Mouse (Mus musculus) embryo, embryonic 10.5 days (tissue): ENCODE measurements around the gene Msrb3.

ENCODE experiments used
- DNase-seq: peaks from one replicate; pipeline ENCODE4 v3.0.0-alpha.2; 2015; ENCODE audit warnings: low spot score

Msrb3 gene

DNA sequence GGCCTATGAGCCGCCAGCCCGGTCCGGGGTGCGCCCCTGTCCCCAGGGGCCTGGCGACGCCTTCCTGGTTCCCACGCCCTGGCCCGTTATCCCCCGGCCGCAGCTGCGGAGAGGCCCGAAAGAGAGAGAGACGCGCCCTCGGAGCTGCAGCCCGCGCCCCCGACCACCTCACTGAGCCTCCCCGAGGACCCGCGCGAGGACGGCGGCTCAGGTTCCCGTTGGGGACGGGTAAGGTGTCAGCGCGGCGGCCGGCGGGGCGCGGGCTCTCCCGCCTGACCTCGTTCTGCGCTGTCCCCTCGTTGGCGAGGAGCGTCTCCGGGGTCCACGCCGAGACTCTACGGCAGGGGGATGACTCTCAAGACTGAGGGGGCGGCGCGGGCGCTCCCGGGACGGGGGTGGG, 544 bp downstream of the Msrb3 start:
- DNase-seq = peak; percentile 53

DNA sequence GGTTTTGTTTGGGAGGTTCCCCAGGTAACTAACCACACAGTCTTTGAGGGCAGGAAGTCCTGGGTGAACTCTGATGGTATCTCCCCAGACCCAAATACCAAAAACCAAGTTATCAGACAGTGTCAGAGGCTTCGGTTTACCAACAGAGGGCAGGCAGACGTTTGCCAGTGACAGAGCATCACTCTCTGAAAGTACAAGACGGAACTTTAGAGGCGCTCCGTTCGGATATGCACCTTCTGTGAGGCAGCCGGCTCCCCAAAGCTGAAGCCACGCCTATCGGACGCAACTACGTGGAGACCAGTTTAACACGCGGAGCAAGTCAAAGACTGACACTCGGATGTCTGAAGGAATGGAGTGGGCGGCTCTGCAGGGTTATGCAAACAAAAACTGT, 3.0 kb downstream of the Msrb3 start:
- no peak for DNase-seq

GRCm38 (mm10) chr10:120894978-120895898, 3.7 kb downstream of the Msrb3 start:
- no peak for DNase-seq

GRCm38 (mm10) chr10:120893938-120894337, 5.0 kb downstream of the Msrb3 start:
- no peak for DNase-seq

DNA sequence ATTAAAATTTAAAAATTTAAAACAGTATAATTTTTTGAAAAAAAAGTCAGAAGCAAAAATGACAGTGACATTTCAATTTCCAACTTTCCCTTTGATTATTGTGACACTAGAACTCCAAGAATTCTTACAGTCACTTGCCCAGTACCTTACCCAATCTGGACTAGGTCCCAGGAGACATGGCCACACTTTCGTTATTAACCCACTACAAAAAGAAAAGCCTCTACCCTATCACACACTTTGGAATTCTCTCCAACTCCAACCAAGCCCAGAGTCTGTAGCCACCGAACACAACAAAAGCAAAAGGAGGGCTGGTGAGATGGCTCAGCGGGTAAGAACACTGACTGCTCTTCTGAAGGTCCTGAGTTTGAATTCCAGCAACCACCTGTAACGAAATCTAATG, 7.8 kb downstream of the Msrb3 start:
- no peak for DNase-seq

- no peak for DNase-seq
Observed at GRCm38 (mm10) chr10:120890592-120890991, 8.3 kb downstream of the Msrb3 start.

- DNase-seq = no peak
Observed at GRCm38 (mm10) chr10:120888531-120888930, 10.4 kb downstream of the Msrb3 start.

DNA sequence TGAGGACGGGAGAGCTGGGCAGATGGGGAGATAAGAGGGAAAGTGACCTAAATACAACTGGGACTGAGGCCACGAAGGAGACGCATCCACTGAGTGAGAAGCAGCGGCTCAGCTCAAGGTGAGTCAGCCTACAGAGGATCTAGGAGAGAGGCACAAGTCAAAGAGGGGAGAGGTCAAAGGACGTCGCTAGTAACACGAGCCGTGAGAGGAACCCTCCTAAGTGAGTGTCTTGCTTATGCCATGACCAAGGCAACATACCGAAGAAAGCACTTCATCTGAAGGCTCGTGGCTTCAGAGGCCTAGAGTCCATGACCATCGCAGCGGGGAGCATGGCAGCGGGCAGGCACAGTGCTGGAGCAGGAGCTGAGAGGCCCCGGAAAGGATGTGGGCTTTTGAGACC, 14.7 kb downstream of the Msrb3 start:
- no peak for DNase-seq

DNA sequence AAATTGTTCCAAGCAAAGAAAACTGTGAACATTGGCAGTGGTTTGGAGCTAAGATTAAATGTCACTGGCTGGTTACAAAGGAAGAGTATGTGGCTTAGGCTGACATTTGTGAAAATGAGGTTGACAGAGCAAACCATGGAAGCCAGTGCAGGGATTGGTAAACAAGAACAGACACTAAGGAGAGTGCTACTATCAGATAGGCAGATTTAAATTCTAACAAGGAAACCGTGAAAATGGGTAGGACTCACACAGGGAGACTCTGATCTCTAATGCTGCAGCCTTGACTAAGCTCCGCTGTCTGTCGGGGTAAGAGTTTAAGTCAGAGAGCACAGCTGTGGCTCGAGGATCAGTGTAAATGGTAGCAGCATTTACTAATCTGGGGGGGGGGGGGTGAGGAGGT, 15.2 kb downstream of the Msrb3 start:
- DNase-seq = no peak

DNA sequence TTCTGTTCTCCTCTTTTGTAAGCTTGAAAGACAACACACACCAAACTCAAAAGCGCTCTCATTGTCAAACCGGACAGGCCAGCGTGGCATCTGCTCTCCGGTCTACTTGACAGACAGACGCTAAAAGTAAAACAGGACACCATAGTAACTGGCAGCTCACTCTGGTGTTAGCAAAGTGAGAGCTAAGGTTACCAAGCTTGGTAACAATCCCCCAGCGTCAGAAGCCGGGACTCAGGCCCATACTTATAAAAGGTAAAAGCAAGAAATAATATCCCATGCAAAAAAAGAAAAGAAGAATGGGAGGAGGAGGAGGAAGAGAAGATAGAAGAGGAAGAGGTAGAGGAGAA, 15.9 kb downstream of the Msrb3 start:
- DNase-seq = no peak

- peak; percentile 86 for DNase-seq
Observed at GRCm38 (mm10) chr10:120882347-120883068, 16.4 kb downstream of the Msrb3 start.

DNA sequence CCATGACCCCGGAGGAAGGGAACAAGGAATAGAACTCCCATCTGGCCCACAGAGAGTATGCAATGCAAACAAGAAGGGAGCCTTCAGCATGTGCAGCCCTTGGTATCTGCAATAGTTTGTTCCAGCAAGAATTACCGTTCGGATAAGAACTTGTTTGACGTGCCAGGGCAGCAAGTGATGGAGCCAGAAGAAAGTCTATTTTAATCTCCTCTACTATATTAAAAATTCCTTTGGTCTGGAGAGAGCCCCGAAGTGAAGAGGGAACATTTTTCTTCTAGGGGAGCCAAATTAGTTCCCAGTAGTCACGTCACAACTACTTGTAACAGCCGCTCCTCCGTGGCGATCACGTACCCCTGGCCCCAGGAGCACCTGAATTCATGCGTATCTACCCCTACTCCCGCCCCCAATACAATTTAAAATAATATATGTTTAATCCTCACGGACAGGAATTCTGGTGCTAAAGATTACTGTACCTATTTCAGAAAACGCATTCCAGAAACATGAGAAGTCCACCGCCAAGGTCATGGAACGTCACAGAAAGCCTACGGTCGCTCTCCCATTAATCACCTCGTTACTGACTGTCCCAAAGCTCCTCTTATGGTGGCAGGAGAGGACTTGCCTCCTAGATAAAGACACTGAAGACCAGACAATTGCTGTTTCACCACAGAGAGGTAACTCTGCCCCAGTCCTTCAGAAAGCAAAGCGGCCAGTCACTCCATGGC, 22.2 kb downstream of the Msrb3 start:
- DNase-seq = no peak

DNA sequence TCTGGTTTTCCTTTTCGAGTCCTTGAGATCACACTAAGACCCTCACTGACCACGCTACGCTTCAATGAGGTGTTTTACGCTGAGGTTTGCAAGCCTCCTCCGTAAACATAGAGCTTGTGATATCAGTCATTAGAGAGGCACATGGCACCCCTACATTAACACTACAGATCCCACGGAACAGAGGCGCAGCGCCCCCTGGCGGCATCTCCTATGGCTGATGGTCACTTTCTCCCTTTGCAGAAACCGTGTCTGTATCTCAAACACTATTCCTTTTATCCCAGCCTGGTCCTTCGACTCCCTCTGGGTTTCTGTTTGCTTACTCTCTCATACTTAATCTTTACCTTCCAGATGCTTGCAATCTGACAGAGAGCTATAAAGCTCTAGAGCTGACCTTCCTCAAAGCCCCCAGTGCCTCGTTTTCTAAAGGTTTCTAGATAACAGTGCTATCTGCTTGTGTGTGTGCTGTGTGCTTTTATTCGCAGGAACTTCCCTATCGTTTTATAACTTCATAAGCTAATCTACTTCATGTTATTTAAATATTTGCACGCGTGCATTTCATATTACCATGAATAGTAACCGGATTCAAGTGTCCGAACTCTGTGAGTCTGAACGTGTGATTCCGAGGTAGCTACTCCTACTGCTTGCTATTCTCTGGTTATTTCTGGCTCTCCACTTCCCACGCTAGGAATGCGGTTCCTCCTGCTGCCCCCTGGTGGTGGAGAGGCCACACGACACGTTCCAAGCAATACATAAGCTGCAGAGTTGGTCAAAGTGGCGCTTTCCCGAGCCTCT, 23.0 kb downstream of the Msrb3 start:
- DNase-seq = peak; percentile 95

GRCm38 (mm10) chr10:120874261-120874660, 24.6 kb downstream of the Msrb3 start:
- DNase-seq = peak; percentile 54

- DNase-seq = no peak
Observed at GRCm38 (mm10) chr10:120873646-120874201, 25.2 kb downstream of the Msrb3 start.

DNA sequence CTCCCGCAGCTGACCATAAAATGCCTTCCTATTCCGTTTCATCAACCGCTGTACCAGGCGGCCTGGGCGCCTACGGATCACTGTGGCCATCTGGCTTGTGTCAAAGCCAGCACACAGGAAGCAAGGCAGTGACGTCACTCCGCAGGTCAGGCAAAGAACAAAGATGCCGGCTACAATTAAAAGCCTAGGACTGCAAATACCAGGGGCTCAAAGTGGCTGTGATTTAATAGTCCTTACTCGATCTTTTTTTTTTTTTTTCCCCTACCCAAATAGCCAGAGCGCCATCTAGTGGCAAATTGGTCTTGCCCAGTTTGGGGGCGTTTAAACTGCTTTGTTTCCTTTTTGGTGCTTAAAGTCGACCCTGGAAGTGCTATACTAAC, 26.4 kb downstream of the Msrb3 start:
- DNase-seq = peak; percentile 92

DNA sequence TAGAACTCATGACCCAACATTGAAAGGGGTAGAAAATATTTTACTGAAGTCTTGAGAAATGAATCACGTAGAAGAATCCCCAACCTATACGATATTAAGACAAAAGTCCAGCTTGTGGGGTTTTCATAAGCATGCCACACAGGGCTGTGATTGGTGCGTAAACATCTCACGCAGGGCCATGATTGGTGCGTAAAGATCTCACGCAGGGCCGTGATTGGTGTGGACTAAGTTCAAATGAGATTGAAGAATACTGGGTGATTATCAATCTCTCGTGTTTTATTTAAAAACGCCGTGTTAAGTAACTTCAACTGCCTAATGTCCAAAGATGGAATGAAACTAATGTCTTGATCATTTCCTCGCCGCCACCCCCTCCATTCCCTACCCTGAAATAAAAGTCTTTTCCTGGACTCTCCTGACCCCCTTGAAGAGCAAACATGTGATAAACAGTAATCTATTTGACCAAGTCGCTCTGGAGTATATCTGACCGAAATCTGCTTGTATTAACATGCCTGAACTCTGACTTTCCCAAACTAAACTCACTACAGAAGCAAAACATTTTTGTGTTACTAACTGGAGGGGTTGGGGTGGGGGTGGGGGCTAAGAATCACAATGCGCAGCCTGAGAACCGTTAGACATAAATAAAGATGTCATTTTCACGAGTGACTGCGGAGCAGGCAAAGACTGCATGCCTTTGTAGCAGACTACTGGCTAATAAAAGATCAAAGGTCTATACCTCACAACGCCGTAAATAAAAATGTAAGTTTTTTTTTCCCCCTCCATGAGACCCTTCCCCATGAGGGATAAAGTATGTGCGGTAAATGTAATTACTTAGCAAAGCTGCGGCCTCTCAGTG, 27.0 kb downstream of the Msrb3 start:
- no peak for DNase-seq

DNA sequence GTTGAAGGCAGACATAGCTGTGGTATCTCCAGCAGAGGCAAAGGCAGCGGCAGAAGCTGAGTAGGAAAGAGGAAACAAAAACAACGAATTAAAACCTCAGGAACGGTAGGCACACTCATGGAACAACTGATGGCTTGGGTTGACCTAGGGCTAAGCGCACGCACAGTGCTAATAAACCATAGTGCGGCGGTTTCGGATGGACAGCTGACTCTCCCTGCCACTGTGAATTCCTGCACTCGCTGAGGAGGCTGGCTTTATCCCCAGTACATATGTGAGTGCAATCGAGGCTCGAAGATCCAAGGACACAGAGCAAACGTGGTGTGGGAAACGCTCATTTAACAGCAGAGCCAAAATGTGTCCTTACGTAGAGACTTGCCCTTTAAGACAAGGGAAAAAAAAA, 27.8 kb downstream of the Msrb3 start:
- DNase-seq = no peak

DNA sequence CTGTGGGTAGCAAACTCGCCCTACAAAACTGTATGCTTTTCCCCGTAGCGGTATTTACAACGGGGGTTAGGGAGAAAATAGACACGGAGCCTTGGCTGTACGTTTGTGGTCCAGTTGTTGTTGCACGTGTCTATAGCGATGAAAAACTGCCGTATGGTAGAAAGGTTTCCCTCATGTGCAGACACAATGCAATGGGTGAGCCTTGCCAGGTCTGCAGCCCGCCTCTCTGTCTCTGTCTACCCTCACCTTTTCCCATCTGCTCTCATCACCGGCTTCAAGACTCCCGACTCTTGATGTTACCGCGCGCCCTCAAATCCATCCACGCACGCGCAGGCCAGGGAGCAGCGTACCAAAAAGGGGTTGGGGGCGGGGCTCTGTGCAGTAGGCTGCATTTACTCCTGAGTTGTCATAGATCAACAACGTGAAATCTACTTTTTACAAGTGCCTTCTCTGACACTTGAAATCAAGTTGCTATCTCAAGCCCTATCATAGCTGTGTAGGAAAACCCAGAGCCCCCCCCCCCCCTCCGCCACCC, 29.6 kb downstream of the Msrb3 start:
- DNase-seq = no peak

GRCm38 (mm10) chr10:120864446-120864845, 34.5 kb downstream of the Msrb3 start:
- DNase-seq = peak; percentile 85
